Mouse (Mus musculus): ENCODE measurements around the gene Efnb2.

Gene Efnb2

DNA sequence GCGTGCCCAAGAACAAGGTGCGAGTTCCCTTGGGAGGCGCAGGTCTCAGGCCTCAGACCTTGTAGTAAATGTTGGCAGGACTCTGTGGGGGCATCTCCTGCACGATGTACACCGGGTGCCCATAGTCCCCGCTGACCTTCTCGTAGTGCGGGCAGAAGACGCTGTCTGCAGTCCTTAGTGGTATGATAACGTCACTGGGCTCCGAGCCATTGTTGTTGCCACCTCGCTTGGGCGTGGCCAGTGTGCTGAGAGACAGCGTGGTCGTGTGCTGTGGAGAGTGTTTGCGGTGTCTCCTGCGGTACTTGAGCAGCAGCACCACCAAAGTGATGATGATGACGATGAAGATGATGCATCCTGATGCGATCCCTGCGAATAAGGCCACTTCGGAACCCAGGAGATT lies 40.5 kb downstream of the Efnb2 start:
- ATAC-seq (ENCODE audit: insufficient number of reproducible peaks, low FRiP score, low TSS enrichment), result no peak

DNA sequence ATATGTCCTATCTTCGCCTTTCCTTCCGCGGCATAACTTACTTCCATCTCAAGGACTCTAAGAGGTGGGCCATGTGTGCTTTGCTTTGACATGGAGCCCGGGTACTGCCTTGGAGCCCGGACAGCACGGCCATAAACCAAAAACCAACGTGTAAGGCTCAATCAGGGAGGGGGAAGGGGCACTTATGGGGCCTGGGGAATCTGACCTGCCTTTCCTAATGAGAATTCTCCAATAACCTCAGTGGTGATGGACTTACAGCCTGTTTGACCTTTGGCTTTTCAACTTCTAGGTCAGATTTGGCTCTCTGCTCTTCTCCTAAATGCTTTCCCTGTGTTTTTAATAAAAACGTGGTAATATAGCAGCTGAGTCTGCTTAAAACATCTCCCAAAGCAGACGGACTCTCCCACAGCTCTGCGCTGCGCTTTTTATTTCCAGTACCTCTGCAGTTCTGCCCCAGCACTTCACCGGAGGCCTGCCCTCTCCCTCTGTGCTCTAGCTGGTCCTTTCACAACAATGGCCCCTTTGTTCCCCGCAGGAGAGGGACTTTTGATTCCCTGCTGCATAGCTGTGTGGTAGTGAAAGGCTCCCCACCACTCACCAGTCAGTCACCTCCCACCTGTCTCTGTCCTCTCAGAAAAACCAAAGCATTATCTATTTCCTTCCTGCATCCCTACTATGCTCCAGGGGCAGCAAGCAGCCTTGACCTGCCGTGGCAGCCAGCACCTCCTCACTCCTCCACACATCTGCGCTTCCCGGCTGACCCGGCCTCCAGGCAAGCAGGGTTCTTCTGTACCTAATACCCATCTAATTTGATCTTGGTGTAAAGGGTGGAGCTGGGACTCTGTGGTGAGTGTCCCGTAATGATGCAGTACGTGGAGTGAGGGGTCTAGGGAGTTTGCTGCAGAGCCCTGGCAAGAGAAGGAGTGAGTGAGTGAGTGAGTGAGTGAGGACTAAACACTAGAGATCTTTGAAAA lies 41.5 kb downstream of the Efnb2 start:
- ATAC-seq (ENCODE audit: insufficient number of reproducible peaks, low FRiP score, low TSS enrichment), result no peak

DNA sequence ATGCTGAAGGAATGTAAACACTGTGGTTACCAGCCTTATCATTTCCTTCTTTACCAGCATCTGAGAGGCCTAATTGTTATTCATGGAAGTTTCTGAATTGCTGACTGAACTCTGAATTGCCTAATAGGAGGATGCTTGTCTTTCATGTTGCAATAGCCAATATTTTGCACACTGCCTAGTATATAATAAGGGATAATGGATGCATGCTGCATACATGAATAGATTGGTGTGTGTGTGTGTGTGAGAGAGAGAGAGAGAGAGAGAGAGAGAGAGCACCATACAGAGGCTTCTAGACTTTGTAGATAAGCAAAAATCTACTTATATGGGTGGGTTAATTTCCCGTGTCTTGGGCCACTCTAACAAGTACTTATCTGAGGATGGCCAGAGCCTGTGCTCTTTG lies 47.2 kb downstream of the Efnb2 start:
- no peak for ATAC-seq (ENCODE audit: insufficient number of reproducible peaks, low FRiP score, low TSS enrichment)

DNA sequence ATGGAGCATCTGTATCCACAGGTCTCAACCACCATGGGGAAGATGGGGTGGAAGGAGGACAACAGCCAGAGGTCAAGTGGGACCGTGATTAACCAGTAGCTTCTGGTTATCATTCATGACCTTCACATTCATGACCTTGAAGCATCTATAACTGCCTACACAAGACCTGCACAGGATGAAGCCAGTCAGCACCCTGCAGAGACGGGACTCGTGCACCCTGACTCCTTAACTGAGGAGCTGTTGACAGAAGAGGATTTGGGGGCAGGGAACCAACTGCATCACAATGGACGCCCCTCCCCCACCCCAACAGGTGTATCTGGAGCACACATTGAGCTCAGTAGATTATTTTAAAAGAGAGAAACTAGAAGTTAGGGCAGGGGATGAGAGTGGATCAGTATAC lies 49.1 kb downstream of the Efnb2 start:
- no peak for ATAC-seq (ENCODE audit: insufficient number of reproducible peaks, low FRiP score, low TSS enrichment)

DNA sequence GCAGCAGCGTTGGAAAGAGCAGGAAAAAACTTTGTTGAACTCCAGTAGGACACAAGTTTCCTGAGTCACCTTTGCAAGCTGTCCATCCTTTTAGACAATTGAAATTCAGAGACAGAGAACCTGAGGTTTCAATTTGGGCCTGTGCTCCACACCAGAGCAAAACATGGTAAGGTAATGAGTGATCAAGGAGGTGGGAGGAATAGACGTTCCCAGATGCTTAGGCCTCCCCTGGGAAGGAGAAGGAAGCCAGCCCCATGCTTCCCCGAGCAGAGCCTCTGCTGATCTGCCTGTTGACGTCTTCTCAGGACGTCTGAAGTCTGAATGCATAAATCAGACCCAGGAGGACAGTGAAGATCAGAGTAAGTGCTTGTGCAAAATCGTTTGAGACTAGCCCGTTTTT lies 51.3 kb downstream of the Efnb2 start:
- ATAC-seq (ENCODE audit: insufficient number of reproducible peaks, low FRiP score, low TSS enrichment), result no peak

DNA sequence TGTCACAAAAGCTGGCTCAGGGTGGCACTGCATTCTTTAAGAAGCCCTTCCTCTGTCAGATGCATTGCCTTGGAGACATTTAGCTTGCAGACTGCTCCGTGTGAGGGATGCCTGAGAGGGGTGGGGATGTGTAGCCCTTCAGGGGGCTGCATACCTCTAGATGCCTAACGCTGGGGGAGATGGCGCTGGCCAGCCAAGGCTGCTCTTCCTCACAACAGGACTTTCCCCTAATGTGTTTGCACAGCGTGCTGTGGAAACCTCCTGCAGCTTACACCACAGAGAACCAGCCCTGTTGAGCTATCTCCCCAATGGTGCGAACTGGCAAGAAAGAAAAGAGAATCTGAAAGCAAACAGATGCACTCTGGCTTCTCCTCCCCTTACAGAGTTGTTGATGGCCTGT lies 51.9 kb downstream of the Efnb2 start:
- ATAC-seq (ENCODE audit: insufficient number of reproducible peaks, low FRiP score, low TSS enrichment), result no peak

DNA sequence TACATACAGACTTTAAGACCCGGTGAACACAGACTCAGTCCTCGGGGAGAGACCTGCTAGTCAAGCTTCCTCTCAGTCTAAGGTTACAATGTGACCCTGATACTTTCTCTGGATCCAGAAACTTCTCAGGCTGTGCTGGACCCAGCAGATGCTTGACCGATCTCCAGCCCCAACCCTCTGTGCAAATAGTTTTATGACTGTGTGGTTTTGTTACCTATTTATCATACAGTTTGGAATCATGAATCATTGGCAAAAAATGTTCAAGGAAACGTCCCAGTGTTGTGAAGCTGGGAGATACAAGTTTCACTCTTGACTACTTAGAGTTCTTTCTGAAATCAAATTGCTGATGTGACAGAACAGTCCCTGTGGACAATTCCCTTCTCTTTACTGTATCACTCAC lies 55.4 kb downstream of the Efnb2 start:
- ATAC-seq (ENCODE audit: insufficient number of reproducible peaks, low FRiP score, low TSS enrichment), result no peak

DNA sequence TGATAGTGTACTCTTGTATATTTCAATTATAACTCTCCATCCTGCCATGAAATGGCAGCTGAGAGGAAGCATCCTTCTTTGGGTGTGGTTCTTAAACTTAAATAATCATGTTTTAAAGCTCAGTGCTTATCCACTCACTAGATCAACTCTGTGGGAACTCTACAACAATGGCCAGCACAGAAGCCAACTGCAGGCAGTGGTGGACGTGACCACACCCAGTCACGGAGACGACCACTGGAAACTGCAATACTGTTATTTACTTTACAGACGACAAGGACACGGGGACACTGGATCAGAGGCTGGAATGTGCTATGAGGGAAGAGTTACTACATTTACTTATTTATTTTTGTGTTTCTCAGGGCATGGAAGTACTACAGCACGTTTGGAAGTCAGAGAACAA lies 57.2 kb downstream of the Efnb2 start:
- ATAC-seq (ENCODE audit: insufficient number of reproducible peaks, low FRiP score, low TSS enrichment), result no peak

DNA sequence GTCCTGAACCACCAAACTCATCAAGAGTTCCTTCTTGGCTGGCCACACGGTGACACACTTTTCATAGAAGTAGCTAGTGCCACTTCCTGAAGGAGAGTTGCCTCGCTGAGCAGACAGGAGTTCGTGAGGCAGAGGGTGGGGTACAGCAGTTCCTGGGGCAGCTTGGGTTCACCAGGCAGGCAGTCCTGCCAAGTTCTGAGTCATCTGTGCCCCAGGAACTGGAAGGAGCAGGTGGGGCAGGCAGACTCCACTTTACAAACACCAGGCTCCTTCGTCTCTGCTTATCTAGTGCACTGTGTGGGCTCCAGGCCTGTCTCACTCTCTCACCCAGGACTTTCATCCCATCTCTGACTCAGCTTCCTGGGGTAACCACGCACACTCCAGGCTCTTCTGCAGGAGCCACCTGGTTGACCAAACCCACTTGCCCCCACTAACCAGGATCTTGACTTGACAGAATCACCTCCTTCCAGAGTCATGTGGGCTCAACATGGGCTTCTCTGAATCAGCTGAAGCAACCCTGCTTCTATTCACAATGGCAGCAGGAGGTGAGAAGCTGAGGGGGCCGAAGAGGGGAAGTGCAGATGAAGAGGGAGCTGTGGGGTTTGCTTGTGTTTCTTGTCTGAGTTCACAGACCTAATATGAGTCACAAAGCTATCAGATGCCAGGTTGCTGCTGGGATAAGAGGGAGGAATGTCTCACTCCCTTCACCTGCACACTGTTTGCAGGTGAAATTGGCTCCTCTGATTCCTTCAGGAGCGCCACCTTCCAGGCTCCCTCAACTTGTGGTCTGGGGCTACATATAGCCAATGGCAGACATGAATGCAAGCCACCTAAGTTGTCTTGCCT lies 58.2 kb downstream of the Efnb2 start:
- ATAC-seq (ENCODE audit: insufficient number of reproducible peaks, low FRiP score, low TSS enrichment), result no peak

DNA sequence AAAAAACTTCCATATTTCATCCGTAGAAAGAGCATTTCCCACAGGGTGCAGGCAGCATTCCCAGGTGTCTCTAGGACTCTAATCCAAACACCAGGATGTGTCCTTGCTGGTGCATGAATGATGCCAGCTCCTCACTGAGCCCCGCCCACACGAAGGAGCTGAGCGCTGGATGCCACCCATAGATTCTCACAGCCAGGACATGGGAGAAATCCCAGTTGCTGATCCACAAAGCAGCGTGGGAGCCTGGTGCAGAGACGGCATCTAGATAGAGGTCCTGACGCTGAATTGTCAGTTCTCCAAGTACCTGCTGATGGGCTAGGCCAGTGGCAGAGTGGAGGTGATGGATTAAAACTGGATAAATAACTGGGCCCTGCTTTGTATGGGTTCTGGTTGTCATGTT lies 61.1 kb downstream of the Efnb2 start:
- no peak for ATAC-seq (ENCODE audit: insufficient number of reproducible peaks, low FRiP score, low TSS enrichment)

DNA sequence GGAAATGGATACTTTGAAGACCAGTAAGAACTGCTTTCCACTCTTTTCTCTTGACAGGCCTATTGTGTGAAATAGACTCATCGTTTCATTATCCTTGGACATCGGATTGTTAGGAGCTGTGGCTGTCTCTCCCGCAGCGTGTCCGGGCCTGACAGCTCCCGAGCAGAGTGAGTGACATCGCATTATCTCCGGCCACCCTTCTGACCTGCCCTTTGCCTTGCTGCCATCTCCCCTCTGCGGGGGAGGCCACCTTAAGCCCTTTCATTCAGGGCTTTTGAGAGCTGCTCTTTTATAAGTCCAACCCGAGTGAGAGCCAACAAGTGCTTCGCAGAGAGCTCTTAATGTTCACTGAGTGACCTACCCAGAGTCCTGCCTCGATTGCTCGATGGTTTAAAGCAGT lies 63.6 kb downstream of the Efnb2 start:
- ATAC-seq (ENCODE audit: insufficient number of reproducible peaks, low FRiP score, low TSS enrichment), result no peak

DNA sequence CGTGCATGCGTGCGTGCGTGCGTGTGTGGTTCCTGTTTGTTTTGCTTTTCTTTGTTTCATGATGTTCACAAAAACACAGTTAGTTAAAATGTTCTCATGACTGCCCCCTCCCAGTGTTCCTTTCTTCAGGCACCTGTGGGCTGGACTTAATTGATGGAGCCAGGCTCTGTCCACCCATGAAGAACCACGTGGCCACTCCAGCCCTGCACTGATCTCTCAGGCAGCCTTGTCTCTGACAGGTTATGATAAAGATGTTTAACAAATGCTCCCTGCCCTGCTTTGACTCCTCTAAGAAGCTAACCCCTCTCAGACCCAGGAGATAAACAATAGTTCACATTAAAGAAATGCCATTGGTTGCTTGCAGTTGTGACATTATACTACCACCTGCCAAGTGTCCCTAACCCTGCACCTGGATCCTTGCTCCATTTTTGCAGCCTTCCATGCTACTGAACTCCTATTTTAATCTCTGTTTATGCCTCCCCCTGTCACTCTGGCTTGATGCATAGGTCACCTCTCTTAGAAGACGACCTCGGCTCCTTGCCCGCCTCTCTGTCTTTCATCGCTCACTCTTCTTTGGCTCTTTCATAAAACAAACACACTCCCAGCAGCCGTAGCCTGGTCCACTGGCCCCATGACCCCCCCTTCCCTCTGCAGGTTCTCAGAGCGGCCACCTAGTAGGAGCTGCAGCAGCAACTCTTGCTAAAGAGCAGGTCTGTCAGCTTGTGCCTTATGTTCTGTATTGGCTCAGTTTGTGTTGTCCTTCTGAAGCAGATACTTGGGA lies 65.0 kb downstream of the Efnb2 start:
- ATAC-seq (ENCODE audit: insufficient number of reproducible peaks, low FRiP score, low TSS enrichment), result no peak

DNA sequence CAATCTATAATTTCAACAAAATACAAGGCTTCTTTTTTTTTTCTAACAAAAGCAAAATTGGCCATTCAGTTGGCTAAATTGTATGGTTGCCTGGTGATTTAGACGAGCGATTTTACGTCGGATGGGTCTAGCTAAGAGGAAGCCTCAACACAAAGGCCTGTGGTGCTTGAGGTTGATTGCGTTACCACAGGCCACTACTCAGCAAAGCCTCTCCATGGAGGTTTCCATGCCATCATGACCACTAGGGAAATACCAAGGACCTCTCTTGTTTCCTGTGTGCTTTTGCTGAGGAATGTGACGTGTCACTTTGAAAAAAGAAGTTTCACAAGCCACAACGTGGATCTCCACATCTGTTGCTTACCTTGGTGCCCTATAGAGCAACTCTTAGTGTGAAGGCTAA lies 67.2 kb downstream of the Efnb2 start:
- no peak for ATAC-seq (ENCODE audit: insufficient number of reproducible peaks, low FRiP score, low TSS enrichment)

DNA sequence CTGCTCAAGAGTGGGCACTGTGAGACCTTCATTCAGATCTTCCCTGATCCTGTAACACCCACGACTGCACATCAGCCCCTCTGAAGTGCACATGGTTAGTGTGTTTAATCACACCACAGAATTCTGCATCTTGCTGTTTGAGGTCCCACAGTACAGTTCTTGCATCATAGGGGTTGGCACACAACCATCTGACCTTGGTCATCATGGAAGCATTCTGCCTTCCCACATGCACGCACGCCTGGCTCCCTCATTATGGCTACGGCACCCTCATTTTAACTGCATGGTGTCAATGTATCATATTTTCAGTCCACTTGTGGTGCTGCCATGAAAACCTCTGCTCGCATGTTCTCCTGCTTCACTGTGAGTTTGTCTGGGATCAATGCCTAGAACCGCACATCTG lies 67.7 kb downstream of the Efnb2 start:
- no peak for ATAC-seq (ENCODE audit: insufficient number of reproducible peaks, low FRiP score, low TSS enrichment)

DNA sequence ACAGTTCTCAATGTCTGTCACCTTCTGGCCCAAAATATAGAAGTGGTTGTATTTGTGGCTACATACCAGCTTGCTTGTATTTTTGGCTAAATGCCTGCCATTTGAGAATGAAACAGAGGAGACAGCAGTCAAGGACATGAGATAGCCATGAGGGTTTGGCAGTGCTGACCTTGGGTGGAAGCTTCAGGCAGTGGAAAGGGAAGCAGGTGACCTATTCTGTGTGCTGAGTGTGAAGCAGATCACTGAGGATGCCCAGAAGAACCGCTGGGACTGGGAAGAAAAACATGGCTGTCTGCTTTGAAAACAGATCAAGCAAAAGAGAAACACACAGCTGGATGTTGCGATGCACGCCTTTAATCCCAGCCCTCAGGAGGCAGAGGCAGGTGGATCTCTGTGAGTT lies 68.7 kb downstream of the Efnb2 start:
- ATAC-seq (ENCODE audit: insufficient number of reproducible peaks, low FRiP score, low TSS enrichment), result no peak

DNA sequence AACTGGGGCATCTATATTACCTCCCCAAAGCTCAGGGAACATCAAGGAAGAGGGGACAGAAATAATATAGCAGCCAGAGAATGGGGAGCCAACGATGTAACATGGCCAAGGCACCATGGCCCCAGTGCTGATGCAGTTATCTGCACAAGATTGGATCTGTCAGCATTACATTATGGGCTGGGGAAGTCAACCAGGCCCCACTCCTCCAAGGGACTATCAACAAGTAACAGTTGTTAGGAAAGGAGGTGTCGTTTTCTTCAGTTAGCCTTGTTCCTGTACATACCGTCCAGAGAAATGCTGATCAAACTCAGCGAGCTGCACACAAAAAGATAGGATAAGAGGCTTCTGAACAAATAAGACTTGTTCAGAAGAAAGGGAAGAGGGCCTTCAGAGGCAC lies 77.1 kb downstream of the Efnb2 start:
- no peak for ATAC-seq (ENCODE audit: insufficient number of reproducible peaks, low FRiP score, low TSS enrichment)

DNA sequence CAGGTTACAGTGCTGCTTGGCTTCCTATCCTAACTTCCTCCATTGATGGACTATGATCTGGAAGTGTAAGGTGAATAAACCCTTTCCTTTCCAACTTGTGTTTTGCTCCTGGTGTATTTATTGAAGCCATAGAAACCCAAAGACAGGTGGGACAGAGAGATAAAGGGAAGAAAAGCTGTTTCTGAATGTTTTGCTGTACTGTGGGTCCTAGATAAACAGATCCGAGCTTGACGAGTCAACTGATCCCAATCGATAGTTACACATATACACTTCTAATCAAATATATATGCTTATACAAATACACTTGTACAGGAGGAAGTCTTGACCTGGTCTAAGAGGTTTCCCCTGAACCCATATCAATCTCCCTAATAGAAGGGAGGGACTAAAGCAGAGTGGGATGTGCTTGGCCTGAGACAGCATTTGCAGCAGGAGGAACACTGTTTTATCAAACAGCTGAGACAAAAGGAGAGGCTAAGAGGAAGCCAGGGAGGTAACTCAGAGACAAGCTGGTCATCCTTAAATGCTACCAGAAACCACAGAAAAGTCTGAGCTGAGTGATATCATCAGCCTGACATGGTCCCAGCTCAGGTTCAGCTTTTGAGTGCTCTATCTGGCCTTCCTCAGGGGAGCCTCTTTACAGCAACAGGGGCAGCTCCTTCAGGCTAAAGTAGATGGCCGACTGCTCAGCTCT lies 77.6 kb downstream of the Efnb2 start:
- no peak for ATAC-seq (ENCODE audit: insufficient number of reproducible peaks, low FRiP score, low TSS enrichment)

DNA sequence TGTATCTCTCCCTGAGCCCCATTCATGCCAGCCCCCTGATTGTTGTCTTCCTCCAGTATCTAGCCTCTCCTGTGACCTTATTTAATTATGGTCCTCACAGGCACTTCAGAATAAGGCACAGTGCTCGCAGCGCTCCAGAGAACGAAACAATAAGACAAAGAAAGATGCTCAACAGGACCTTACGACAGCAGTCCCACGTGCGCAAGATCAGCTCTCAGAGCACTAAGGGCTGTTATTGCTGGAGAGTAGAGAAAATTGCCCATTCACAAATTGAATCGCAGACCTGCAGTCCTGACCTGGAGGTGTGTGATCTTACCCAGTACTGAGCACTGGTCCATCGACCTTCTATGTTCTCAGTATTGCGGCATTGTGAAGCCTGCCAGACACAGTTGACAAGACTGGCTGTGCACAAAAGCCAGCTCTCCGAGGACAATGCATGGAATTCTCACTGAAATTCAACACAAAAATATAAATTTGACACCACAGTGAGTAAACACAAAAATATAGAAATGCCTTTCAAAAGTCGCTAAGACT lies 83.2 kb downstream of the Efnb2 start:
- ATAC-seq (ENCODE audit: insufficient number of reproducible peaks, low FRiP score, low TSS enrichment), result no peak

DNA sequence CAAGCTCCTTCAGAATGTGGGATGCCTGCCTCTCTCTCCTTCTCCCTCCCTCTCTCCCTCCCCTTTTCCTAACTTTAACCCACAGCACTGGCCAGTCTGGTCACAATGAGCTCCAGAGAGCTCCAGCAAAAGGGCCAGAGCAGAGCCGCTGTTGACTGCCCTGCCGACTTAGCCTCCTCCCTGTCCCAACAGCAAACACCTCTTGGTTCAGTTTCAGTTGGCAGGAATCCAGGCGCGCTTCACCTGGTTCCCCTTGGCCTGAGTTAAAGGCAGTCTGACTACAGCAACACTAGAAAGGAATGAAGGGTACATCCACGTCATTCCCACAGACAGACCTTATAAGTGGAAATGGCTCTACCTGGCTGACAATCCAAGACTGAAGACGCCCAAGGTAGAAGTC lies 84.2 kb downstream of the Efnb2 start:
- ATAC-seq (ENCODE audit: insufficient number of reproducible peaks, low FRiP score, low TSS enrichment), result no peak

DNA sequence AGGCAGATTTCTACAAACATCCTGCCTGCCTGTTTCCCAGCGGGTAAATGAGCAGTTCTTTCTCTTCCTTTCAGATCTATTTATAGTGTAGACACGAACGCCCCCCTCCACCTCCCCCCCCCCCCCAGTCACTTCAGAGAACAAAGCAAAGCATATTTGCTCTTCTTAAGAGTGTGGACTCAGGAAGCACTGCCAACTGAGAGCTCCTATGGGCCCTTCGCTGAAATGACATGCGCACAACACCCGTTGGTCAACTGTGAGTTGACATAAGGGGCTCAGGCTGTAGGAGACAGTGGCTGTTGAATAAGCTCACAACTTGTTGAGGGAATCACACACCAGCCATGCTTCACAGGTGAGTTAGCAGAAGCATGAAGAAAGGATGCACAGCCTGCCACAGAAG lies 84.8 kb downstream of the Efnb2 start:
- ATAC-seq (ENCODE audit: insufficient number of reproducible peaks, low FRiP score, low TSS enrichment), result no peak

Measured in cerebellum, adult (tissue).